Mouse (Mus musculus): ENCODE data around the gene Ddx46. TPM values are rescaled to one million over a fixed set of nuclear protein-coding genes. Genes with fewer than 3 reads are reported as not detected.
A peak's percentile ranks its signal among the peaks of the same experiment; 100 is the strongest.

Ddx46 gene
- polyA plus RNA-seq, 1 experiment from 2014 or later = 18.8 TPM

DNA sequence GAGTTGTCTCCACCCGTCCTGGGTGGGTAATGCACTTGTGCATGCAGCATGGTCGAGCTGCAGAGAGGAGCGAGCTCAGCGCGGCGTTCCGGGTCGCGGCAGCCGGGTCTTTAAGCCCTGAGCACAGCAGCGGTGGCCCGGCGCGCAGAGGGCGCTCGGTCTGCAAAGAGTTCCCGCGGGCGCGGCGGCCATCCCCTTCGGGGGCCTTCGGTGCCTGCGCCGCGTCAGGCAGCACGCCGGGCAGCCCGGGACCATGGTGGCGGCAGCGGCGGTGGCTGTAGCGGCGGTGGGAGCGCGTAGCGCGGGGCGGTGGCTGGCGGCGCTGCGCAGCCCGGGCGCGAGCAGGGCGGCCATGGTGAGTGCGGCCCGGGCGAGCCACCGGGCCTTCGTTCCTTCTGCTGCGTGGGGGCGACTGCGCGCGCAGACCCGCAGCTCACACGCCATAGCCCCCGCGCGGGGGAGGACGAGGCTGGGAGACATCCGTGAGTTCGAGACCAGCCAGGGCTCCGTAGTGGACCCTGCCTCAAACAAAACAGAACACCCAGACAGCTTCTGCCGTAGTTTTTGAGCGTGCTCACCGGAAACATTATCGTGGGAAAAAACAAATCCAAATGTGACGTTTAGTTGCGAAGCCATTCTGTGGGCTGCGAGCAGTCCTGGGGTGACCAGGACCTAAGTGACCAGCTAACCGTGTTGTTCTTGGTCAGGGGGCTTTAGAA is 92.5 kb downstream of the Ddx46 start, which contains the start of gene Pcbd2:
Pcbd2 (plus strand) TSS at position 249 of the 719 bp plus-strand sequence.
- Histone ChIP-seq H3K9ac (peak within 1 kb of the TSS; percentile 80), H3K36me3 (peaks cover 34% of the 10 kb centered on the region), H3K4me3 (peak within 1 kb of the TSS; percentile 65), H3K9me3 (no peaks in the 10 kb centered on the region), H3K27me3 (replicated peaks) (no peaks in the 10 kb centered on the region), H3K4me2 (peak within 1 kb of the TSS; percentile 81), H3K27ac (replicated peaks) (peak within 1 kb of the TSS; percentile 93), H3K4me1 (0 out of 2 replicates have a peak, but pooled peaks cover 3% of the 10 kb centered on the region)
- ATAC-seq (ENCODE audit: extremely low read depth, insufficient number of reproducible peaks, low FRiP score, low TSS enrichment) = peak; percentile 85
- WGBS = 1% methylated on average over 72 of the region's 73 CpGs

DNA sequence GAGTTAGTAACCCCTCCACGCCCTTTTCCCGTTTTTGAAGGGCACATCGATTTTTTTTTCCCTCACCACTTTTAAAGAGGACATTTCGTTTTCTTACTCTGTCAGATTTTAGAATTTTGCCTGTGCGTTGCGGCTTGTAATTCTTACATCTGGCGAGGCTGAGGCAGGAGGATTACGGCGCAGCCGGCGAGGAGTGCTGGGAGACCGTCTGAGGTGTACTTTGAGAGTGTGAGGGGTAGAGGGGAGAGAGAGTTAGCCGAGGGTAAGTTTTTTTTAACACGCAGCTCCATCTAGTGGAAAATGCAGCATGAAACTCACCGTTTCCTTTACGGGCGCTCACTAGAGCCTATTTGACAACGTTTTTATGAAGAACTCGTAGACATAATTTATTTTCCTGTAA is 93.0 kb downstream of the Ddx46 start:
- Histone ChIP-seq H3K27ac (replicated peaks) (peak overlapping the region; percentile 93), H3K27me3 (replicated peaks) (no peaks in the 10 kb centered on the region), H3K9me3 (no peaks in the 10 kb centered on the region), H3K4me3 (peak overlapping the region; percentile 65), H3K4me1 (0 out of 2 replicates have a peak, but pooled peaks cover 3% of the 10 kb centered on the region), H3K9ac (peak overlapping the region; percentile 80), H3K36me3 (peaks cover 34% of the 10 kb centered on the region), H3K4me2 (peak overlapping the region; percentile 81)
- ATAC-seq (ENCODE audit: extremely low read depth, insufficient number of reproducible peaks, low FRiP score, low TSS enrichment) = no peak
- 2% methylated on average over 19 of the region's 19 CpGs for WGBS

DNA sequence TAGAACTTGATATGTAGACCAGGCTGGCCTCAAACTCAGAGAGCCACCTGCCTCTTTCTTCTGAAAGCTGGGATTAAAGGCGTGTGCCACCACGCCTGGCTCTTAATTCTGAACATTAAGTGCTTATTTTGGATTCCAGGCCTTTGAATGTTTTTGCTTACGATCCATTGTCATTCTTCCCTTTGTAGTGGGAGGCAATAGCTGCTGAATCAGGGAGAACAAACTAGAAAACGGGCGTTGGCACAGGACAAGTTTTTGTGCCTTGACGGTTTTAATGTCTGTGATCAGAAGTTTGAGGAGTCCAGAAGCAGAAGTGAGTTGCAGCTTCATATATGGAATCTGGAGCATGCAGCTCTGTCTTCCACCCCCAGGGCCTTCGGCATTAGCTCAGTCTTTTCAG is 95.9 kb downstream of the Ddx46 start:
- Histone ChIP-seq H3K9ac (no peak overlapping the region), H3K4me2 (no peak overlapping the region), H3K36me3 (peaks cover 9% of the 10 kb centered on the region; the same call in 1 of the 2 replicates), H3K27me3 (replicated peaks) (no peaks in the 10 kb centered on the region), H3K27ac (replicated peaks) (no peak overlapping the region), H3K4me1 (0 out of 2 replicates have a peak, but pooled peaks cover 3% of the 10 kb centered on the region), H3K4me3 (no peak overlapping the region), H3K9me3 (no peaks in the 10 kb centered on the region)
- no peak for ATAC-seq (ENCODE audit: extremely low read depth, insufficient number of reproducible peaks, low FRiP score, low TSS enrichment)
- WGBS = 87% methylated on average over 7 of the region's 7 CpGs

Other genes with a start within 250 kb of the Ddx46 start
- gene Slc34a1, start 236.8 kb upstream of the Ddx46 start, polyA plus RNA-seq (2015; fragmentation: Nextera tagmentation; extraction: Ambion mirVana) = not detected in 2 replicates
- not detected in 2 replicates for gene Pfn3, start 219.8 kb upstream of the Ddx46 start, polyA plus RNA-seq (2015; fragmentation: Nextera tagmentation; extraction: Ambion mirVana)
- 0.28 and 2.2 TPM in 2 replicates for gene F12, start 208.2 kb upstream of the Ddx46 start, polyA plus RNA-seq (2015; fragmentation: Nextera tagmentation; extraction: Ambion mirVana)
- gene Grk6, start 190.0 kb upstream of the Ddx46 start, polyA plus RNA-seq (2015; fragmentation: Nextera tagmentation; extraction: Ambion mirVana) = 16.7 and 17.7 TPM in 2 replicates
- not detected in 2 replicates for gene Prr7, start 170.8 kb upstream of the Ddx46 start, polyA plus RNA-seq (2015; fragmentation: Nextera tagmentation; extraction: Ambion mirVana)
- 83.8 and 84.9 TPM in 2 replicates for gene Dbn1, start 146.9 kb upstream of the Ddx46 start, polyA plus RNA-seq (2015; fragmentation: Nextera tagmentation; extraction: Ambion mirVana)
- gene Pdlim7, start 121.4 kb upstream of the Ddx46 start, polyA plus RNA-seq (2015; fragmentation: Nextera tagmentation; extraction: Ambion mirVana) = 402 and 437 TPM in 2 replicates
- 1.1 and 1.2 TPM in 2 replicates for gene Dok3, start 105.7 kb upstream of the Ddx46 start, polyA plus RNA-seq (2015; fragmentation: Nextera tagmentation; extraction: Ambion mirVana)
- 29.6 and 30.6 TPM in 2 replicates for gene Ddx41, start 98.4 kb upstream of the Ddx46 start, polyA plus RNA-seq (2015; fragmentation: Nextera tagmentation; extraction: Ambion mirVana)
- gene Fam193b, start 63.9 kb upstream of the Ddx46 start, polyA plus RNA-seq (2015; fragmentation: Nextera tagmentation; extraction: Ambion mirVana) = 19.9 and 23.7 TPM in 2 replicates
- gene Tmed9, start 61.3 kb upstream of the Ddx46 start, polyA plus RNA-seq (2015; fragmentation: Nextera tagmentation; extraction: Ambion mirVana) = 102 and 121 TPM in 2 replicates
- 20.6 and 21.2 TPM in 2 replicates for gene B4galt7, start 35.1 kb upstream of the Ddx46 start, polyA plus RNA-seq (2015; fragmentation: Nextera tagmentation; extraction: Ambion mirVana)
- gene Caml, start 12.0 kb upstream of the Ddx46 start, polyA plus RNA-seq (2015; fragmentation: Nextera tagmentation; extraction: Ambion mirVana) = 30.9 and 36.8 TPM in 2 replicates
- 51.5 and 53.4 TPM in 2 replicates for gene B230219D22Rik, start 58.1 kb downstream of the Ddx46 start, polyA plus RNA-seq (2015; fragmentation: Nextera tagmentation; extraction: Ambion mirVana)
- 57.1 and 66.6 TPM in 2 replicates for gene Txndc15, start 79.6 kb downstream of the Ddx46 start, polyA plus RNA-seq (2015; fragmentation: Nextera tagmentation; extraction: Ambion mirVana)
- 52.2 and 54.9 TPM in 2 replicates for gene Pcbd2, start 92.3 kb downstream of the Ddx46 start, polyA plus RNA-seq (2015; fragmentation: Nextera tagmentation; extraction: Ambion mirVana)
- gene Catsper3, start 149.5 kb downstream of the Ddx46 start, polyA plus RNA-seq (2015; fragmentation: Nextera tagmentation; extraction: Ambion mirVana) = 0.15 TPM in 2 replicates
- 0.17 and 1.5 TPM in 2 replicates for gene Pitx1, start 201.2 kb downstream of the Ddx46 start, polyA plus RNA-seq (2015; fragmentation: Nextera tagmentation; extraction: Ambion mirVana)